Mouse (Mus musculus): ENCODE results near the gene Amotl2.

Amotl2 gene

DNA sequence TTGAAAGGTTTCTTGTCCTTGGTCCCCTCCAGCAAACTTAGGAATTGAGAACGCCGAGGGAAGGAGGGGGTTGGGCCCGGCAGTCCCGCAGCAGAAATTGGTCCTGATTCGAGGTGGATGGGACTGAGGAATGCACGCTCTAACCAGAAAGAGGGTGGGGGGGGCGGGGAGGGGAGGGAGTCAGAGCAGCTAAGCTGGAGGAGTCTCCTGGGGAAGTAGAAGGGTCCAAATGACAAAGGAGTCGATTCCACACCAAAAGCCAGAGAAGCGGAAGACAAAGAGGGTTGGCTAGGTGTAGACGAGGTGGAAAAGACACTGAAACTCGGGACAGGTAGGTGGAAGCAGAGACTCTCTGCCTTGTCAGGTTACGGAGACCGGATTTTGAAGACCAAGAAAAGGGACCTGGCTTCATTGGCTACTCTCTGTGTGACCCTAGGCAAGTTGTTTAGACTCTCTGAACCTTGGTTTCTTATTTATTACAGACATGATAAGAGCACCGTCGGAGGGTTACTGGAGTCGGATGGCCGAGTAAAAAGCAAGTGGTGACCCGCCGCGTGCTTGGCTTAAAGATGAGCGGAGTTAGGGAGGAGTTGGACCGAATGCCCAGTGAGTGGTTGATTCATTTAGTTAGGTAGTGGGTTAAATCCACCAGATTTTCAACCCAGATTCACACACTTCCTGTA lies at the start of gene Amotl2:
TSS of gene Amotl2 (plus strand) at position 192 of the 683 bp plus-strand sequence.
- CTCF ChIA-PET: no interaction called here

GRCm38 (mm10) chr9:102668115-102668514 lies 48.4 kb upstream of the Amotl2 start:
- CTCF ChIA-PET: no interaction called here

GRCm38 (mm10) chr9:102668906-102669305 lies 47.6 kb upstream of the Amotl2 start:
- CTCF ChIA-PET: interaction anchor here (0.5 kb wide), 1 partner anchor 216 kb away, joined by 3 read pairs; no protein-coding TSS in a partner anchor

DNA sequence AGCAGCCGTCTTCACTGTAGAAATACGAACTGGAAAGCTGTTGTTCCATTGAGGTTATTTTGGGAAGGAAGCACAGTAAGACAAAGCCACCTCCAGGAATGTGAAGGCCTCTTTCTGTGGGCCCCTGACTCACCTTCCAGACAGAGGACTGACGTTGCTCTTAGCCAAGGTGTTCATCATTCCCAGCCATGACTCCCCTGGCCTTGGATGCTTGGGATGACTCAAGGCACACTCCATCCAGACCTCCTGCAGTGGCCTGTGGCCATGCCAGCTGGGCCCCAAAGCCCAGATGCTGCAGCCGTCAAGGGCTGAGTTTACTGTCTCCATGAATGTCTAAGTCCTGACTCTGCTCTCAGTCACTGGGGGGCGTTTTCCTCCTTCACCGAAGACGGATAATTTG lies 43.1 kb upstream of the Amotl2 start:
- CTCF ChIA-PET: no interaction called here

- CTCF ChIA-PET: no interaction called here
Measured at GRCm38 (mm10) chr9:102675922-102676321, 40.5 kb upstream of the Amotl2 start.

GRCm38 (mm10) chr9:102681470-102681869 lies 35.0 kb upstream of the Amotl2 start:
- CTCF ChIA-PET: no interaction called here

DNA sequence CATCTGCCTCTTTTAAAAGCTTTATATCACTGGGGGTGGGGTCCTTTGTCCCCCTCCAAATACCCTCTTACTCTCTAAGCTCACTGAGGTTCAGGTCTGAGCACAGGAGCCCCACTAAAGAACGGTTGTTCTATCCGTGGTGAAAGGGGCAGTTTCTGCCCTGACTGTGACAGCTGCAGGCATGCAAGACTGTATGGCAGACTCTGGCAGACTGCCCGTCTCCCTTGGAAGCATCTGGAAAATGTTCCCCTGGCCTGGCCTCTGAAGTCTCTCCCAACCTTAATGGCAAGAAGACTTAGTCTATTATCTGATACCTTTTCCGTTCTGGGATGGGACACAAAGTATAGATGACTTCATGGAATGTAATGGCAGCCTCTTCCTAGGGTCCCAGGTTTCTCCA lies 28.5 kb upstream of the Amotl2 start:
- CTCF ChIA-PET: no interaction called here

DNA sequence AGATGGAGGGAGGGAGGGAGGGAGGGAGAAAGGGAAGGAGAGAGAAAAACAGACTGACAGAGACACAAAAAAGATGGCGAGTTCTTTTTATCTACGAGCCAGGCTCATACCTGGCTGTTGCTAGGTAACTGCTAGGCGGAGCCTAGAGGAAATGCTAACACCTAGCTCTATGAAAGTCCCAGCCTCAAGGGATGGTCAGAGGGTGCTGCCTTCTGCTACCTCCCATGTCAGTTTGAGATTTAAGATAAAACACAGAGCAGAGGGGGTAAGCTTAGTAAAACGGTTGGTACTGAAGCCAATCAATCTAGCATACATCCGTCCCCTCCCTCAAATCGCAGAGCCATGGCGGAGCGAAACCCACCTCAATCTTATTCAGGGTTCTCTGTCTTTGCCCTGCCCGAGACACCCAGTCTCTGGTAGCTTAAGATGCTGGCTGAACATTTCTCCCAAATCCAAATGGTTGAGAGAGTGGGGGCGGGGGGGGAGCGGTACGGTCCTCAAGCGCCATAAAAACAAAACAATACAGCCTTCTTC lies 27.0 kb upstream of the Amotl2 start:
- CTCF ChIA-PET: no interaction called here

DNA sequence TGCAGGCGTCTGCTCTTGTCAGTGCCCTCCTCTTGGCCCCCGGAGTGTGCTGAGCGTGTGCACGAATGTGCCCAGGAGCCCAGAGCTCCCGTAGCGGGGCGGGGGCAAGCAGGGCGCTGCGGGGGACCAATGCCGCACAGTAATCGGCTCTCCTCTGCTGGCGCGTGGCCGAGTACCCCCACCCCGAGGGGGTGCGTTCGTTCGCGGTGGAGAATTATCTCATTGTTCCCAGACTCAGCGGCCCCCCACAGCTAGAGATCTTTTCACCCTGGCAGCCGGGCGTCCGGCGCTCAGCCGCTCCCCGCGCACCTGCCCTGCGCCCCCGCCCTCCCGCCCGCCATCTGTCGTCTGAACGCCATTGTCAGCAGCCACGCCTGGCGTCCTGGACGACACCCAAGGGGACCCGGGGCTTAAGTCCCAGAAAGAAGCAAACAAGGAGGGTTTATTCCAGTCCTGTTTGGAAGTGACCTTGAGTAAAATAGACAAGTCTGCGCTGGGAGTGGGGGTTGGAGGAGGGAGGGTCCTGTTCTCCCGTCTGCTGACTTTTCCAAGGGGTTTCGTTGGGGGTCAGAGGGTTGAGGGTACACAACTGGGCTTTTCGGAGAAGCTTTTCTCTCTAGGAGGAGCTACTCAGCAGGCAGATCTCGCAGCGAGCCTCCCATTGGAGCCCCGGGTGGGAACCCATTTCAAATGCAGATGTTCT lies 26.4 kb upstream of the Amotl2 start:
- CTCF ChIA-PET: no interaction called here

DNA sequence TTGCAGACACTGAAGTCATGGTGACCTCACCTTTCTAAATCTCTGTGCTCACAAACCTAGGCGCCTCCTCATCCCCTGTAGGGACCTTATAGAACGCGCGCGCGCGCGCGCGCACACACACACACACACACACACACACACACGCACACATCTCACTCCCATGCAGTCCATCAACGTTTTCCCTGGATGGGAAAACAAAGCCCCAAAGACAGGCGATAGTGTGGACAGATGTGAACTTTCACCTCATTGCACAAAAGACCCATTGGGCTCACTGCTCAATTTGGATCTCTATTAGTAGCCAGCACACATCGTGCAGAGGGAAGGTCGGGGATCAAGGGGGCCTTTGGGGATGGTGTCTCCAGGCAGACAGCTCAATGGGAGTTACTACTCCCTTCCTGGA lies 25.6 kb upstream of the Amotl2 start:
- CTCF ChIA-PET: no interaction called here

GRCm38 (mm10) chr9:102692564-102693475 lies 23.7 kb upstream of the Amotl2 start:
- CTCF ChIA-PET: interaction anchor here (0.6 kb wide), 1 partner anchor 367 kb away, joined by 4 read pairs; no protein-coding TSS in a partner anchor

DNA sequence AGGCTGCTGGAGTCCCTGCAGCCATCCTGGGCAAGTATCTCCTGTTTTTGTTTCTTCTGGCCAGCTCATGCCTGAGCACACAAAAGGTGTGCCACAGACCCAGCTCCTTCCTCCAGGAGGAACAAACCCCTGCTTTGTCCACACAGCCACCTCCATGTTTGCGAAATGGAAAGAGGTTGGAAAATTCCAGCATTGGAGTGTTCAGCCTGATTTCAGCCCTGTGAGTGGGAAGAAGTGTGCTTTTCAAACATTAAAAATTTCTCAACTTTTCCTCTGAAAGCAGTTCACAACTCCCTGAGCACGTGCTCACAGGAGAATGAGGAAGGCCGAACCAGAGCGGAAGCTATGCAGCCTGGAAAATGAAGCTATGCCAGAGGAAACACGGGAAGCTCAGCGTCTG lies 15.4 kb upstream of the Amotl2 start:
- CTCF ChIA-PET: no interaction called here

DNA sequence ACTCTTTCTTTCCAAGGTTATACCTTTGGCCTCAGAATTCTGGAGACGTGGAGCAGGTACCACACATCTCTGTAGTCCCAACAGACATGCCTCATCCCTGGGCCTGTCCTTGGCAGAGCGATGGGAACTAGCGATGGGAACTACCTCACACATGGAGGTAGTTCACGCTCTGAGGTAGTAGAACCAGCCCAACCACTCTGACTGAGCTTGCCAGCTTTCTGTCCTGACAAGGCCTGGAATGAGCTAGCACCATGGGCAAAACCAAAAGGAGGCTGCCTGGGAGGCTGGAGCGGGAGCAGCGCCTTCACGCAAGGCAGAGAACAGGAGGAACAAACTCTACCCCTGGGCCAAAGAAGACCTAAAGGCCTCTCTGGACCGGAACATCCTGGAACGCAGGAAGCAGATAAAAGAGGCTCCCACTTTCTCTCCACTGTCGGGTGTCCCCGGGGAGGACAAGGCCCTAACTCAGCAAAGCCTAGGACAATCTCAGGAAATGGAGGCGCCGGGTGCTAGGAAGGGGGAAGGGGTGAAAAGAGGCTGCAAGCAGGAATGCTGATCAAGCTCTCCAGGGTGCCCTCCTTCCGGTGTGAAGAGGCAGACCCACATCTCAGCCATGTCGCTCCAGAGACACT lies 6.9 kb upstream of the Amotl2 start:
- CTCF ChIA-PET: no interaction called here

DNA sequence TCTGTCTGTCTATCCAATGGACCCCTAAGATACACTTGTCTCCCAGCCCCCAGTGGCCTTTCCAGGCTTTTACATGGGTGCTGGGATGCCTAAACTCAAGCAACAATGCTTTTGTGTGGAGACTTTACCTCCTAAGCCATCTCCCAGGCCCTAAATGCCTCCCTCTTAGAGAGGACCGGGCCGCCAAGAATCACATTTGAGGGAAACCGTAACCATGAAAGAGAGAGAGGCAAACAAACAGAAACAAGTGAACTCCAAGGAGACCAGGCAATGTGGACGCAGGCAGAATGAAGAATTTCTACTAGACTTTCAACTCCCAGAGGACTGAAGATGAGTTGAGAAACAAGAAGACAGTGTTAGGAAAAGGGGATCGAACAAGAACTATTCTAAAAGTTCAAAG lies 6.0 kb upstream of the Amotl2 start:
- CTCF ChIA-PET: no interaction called here

GRCm38 (mm10) chr9:102713797-102714196 lies 2.7 kb upstream of the Amotl2 start:
- CTCF ChIA-PET: no interaction called here

GRCm38 (mm10) chr9:102714893-102715505 lies 1.5 kb upstream of the Amotl2 start:
- CTCF ChIA-PET: no interaction called here

GRCm38 (mm10) chr9:102715506-102715900 lies 969 bp upstream of the Amotl2 start:
- CTCF ChIA-PET: no interaction called here

- CTCF ChIA-PET: no interaction called here
Measured at GRCm38 (mm10) chr9:102717164-102717885, 853 bp downstream of the Amotl2 start.

- CTCF ChIA-PET: no interaction called here
Measured at GRCm38 (mm10) chr9:102717886-102718643, 1.6 kb downstream of the Amotl2 start.

GRCm38 (mm10) chr9:102718676-102719075 lies 2.2 kb downstream of the Amotl2 start:
- CTCF ChIA-PET: no interaction called here
